10 mouse cellular contexts compared by ENCODE assay signal in genomic region chr16:34930110-34930509, GRCm38 (mm10).
DNase-seq lines count a peak whose midpoint lies in the region; ATAC-seq and TF ChIP-seq lines count a peak whose summit lies in the region.
"Had no signal": no experiment of that assay in that cellular context is flagged by ENCODE, and none has a peak within 500 bp of the region (broad histone marks: within the 10 kb centered on the region; RNA-seq: fewer than 3 reads in every experiment).

No protein-coding gene starts in this region.

- no peak overlapping the region for H3K4me3 ChIP-seq in embryonic facial prominence, embryonic 13.5 days
- no peak overlapping the region for H3K4me3 ChIP-seq in limb, embryonic 10.5 days
- H3K4me3 ChIP-seq in small intestine, adult 2 months (ENCODE audit: low read depth, low read length), result peak overlapping the region; percentile 68
- H3K4me3 ChIP-seq: neural tube, embryonic 12.5 days had no signal

- peaks cover 50% of the 10 kb centered on the region for H3K4me1 ChIP-seq in embryonic facial prominence, embryonic 13.5 days
- H3K4me1 ChIP-seq in limb, embryonic 10.5 days, result peaks cover 65% of the 10 kb centered on the region
- peaks cover 57% of the 10 kb centered on the region for H3K4me1 ChIP-seq in small intestine, adult 2 months (ENCODE audit: control insufficient read depth, insufficient read depth, insufficient read length, low read length)

- 75% methylated on average over 7 of the region's 7 CpGs for WGBS in embryonic facial prominence, embryonic 13.5 days
- WGBS in limb, embryonic 10.5 days, result 75% methylated on average over 7 of the region's 7 CpGs
- 12% methylated on average over 7 of the region's 7 CpGs for WGBS in small intestine, adult 2 months

- peak overlapping the region; percentile 62 for H3K27ac ChIP-seq in embryonic facial prominence, embryonic 13.5 days
- H3K27ac ChIP-seq in limb, embryonic 10.5 days, result peak overlapping the region; percentile 75
- peak overlapping the region; percentile 96 for H3K27ac ChIP-seq in small intestine, adult 2 months (ENCODE audit: insufficient read depth, low read depth, low read length)
- H3K27ac ChIP-seq: neural tube, embryonic 12.5 days had no signal

- H3K4me2 ChIP-seq in embryonic facial prominence, embryonic 13.5 days, result no peak overlapping the region
- H3K4me2 ChIP-seq: neural tube, embryonic 12.5 days had no signal

- TF ChIP-seq CTCF in small intestine, adult 2 months (IDR thresholded peaks at IDR 0.05; ENCODE audit: extremely low read depth, insufficient read length, insufficient replicate concordance, low read depth, low read length), result no peak

- TF ChIP-seq POLR2A in small intestine, adult 2 months (IDR thresholded peaks at IDR 0.05; ENCODE audit: low read depth, low read length), result peak; percentile 94

- H3K27me3 ChIP-seq in embryonic facial prominence, embryonic 13.5 days, result no peaks in the 10 kb centered on the region
- no peaks in the 10 kb centered on the region for H3K27me3 ChIP-seq in limb, embryonic 10.5 days (ENCODE audit: low read depth, poor library complexity, severe bottlenecking)
- no peaks in the 10 kb centered on the region for H3K27me3 ChIP-seq in small intestine, adult 2 months (ENCODE audit: control insufficient read depth, insufficient read depth, low read length)
- H3K27me3 ChIP-seq: neural tube, embryonic 12.5 days had no signal

- DNase-seq in kidney, adult 11 months, result peak; percentile 43
- no peak for DNase-seq in kidney, adult 9 months
- no peak for DNase-seq in limb, embryonic 10.5 days (ENCODE audit: low spot score)
- DNase-seq in right cerebral cortex, postnatal 25 days, result no peak
- DNase-seq in embryo, embryonic 9.5 days (ENCODE audit: extremely low spot score), result no peak
- DNase-seq: left cerebral cortex, postnatal 4 days had no signal

- no peaks in the 10 kb centered on the region for H3K9me3 ChIP-seq in embryonic facial prominence, embryonic 13.5 days
- H3K9me3 ChIP-seq in limb, embryonic 10.5 days (replicated peaks), result no peaks in the 10 kb centered on the region

- no peak overlapping the region for H3K9ac ChIP-seq in embryonic facial prominence, embryonic 13.5 days
- H3K9ac ChIP-seq: neural tube, embryonic 12.5 days had no signal

- no peak for ATAC-seq in embryonic facial prominence, embryonic 13.5 days (ENCODE audit: insufficient number of reproducible peaks, insufficient read depth, low FRiP score, low TSS enrichment, low read depth)
- ATAC-seq: forebrain, embryonic 14.5 days had no signal

- H3K36me3 ChIP-seq in embryonic facial prominence, embryonic 13.5 days, result no peaks in the 10 kb centered on the region
- no peaks in the 10 kb centered on the region for H3K36me3 ChIP-seq in limb, embryonic 10.5 days
- 0 out of 2 replicates have a peak, but pooled peaks cover 2% of the 10 kb centered on the region for H3K36me3 ChIP-seq in small intestine, adult 2 months (ENCODE audit: control insufficient read depth, insufficient read depth, low read length)
- H3K36me3 ChIP-seq: neural tube, embryonic 12.5 days had no signal
